In genomic region chr15:99527629-99528353, GRCm38 (mm10) we compare ENCODE assay signal across 8 mouse cellular contexts. TPM values are rescaled to one million over a fixed set of nuclear protein-coding genes. Genes with fewer than 3 reads are reported as not detected.
DNase-seq lines count a peak whose midpoint lies in the region; ATAC-seq and TF ChIP-seq lines count a peak whose summit lies in the region.

Gene Faim2, minus strand, starts transcription at chr15:99528165.

- peak within 1 kb of the TSS; percentile 21 for H3K4me3 ChIP-seq in forebrain, embryonic 11.5 days (ENCODE audit: low read depth, low read length)
- H3K4me3 ChIP-seq in neural tube, embryonic 11.5 days (ENCODE audit: low read depth, low read length) = no peak within 1 kb of the TSS

- DNase-seq in ES-CJ7 (ENCODE audit: low read depth, low spot score) = peak; percentile 56
- peak; percentile 88 for DNase-seq in brain, embryonic 14.5 days (ENCODE audit: low read depth)
- peak; percentile 72 for DNase-seq in forebrain, embryonic 11.5 days (ENCODE audit: low spot score)
- DNase-seq in layer of hippocampus, adult 9-11 months = peak; percentile 73
- DNase-seq in neural tube, embryonic 11.5 days (ENCODE audit: low spot score) = peak; percentile 71
- DNase-seq in natural killer cell, adult 2 months (ENCODE audit: low spot score in 2 of 2) = no peak
- no peak for DNase-seq in thymus, postnatal 4 days
- no peak for DNase-seq in ovary, postnatal 14 days (ENCODE audit: low spot score)

- H3K4me2 ChIP-seq in forebrain, embryonic 11.5 days (ENCODE audit: low read depth, low read length, severe bottlenecking) = peak within 1 kb of the TSS; percentile 41
- H3K4me2 ChIP-seq in neural tube, embryonic 11.5 days (ENCODE audit: low read depth) = peak within 1 kb of the TSS; percentile 38

- 10% methylated on average over 21 of the region's 27 CpGs for WGBS in forebrain, embryonic 11.5 days
- 21% methylated on average over 22 of the region's 27 CpGs for WGBS in neural tube, embryonic 11.5 days

- peak; percentile 14; the same call in 1 of the 2 replicates for TF ChIP-seq CTCF in brain, embryonic 14.5 days (IDR thresholded peaks at IDR 0.05; ENCODE audit: borderline replicate concordance, extremely low read depth, insufficient read depth, insufficient read length)

- H3K36me3 ChIP-seq in forebrain, embryonic 11.5 days (ENCODE audit: control insufficient read depth, insufficient read depth, low read length) = no peaks in the 10 kb centered on the region
- H3K36me3 ChIP-seq in neural tube, embryonic 11.5 days (ENCODE audit: control insufficient read depth, insufficient read depth, low read length) = no peaks in the 10 kb centered on the region

- TF ChIP-seq POLR2A in brain, embryonic 14.5 days (IDR thresholded peaks at IDR 0.05; ENCODE audit: borderline replicate concordance, extremely low read depth, insufficient read depth, insufficient read length, poor library complexity, severe bottlenecking) = no peak

- H3K27ac ChIP-seq in forebrain, embryonic 11.5 days (ENCODE audit: low read depth, low read length) = no peak within 1 kb of the TSS
- H3K27ac ChIP-seq in neural tube, embryonic 11.5 days (ENCODE audit: low read depth, low read length) = no peak within 1 kb of the TSS

- H3K27me3 ChIP-seq in forebrain, embryonic 11.5 days (ENCODE audit: control insufficient read depth, insufficient read depth, low read length) = no peaks in the 10 kb centered on the region
- peaks cover 5% of the 10 kb centered on the region; the same call in 1 of the 2 replicates for H3K27me3 ChIP-seq in neural tube, embryonic 11.5 days (ENCODE audit: control insufficient read depth, insufficient read depth, low read length)

- peaks cover 7% of the 10 kb centered on the region; the same call in 1 of the 2 replicates for H3K4me1 ChIP-seq in forebrain, embryonic 11.5 days (replicated peaks; ENCODE audit: control insufficient read depth, insufficient read depth, low read length)
- no peaks in the 10 kb centered on the region for H3K4me1 ChIP-seq in neural tube, embryonic 11.5 days (ENCODE audit: control insufficient read depth, insufficient read depth, low read length)

- no peaks in the 10 kb centered on the region for H3K9me3 ChIP-seq in forebrain, embryonic 11.5 days (ENCODE audit: control insufficient read depth, low read length)
- H3K9me3 ChIP-seq in neural tube, embryonic 11.5 days (ENCODE audit: control insufficient read depth, low read length) = no peaks in the 10 kb centered on the region

- peak within 1 kb of the TSS; percentile 58 for H3K9ac ChIP-seq in forebrain, embryonic 11.5 days (ENCODE audit: low read length)
- peak within 1 kb of the TSS; percentile 26 for H3K9ac ChIP-seq in neural tube, embryonic 11.5 days (ENCODE audit: low read length)

- no peak for ATAC-seq in forebrain, embryonic 11.5 days (replicated peaks; ENCODE audit: low FRiP score)
- ATAC-seq in neural tube, embryonic 11.5 days (ENCODE audit: insufficient read depth, low FRiP score, low TSS enrichment) = no peak; the same call in 1 of the 2 replicates

RNA-seq across cellular contexts. Expression of gene Faim2, which starts in this region (rescaled TPM):
- polyA plus RNA-seq in brain, embryonic 14.5 days (2012; rRNA removed) = 8.3 and 15.7 TPM in 2 replicates
- 0.21 and 0.95 TPM in 2 replicates for polyA plus RNA-seq in forebrain, embryonic 11.5 days (2014; fragmentation: Nextera tagmentation; extraction: Ambion mirVana)
- polyA plus RNA-seq in neural tube, embryonic 11.5 days (2014; fragmentation: Nextera tagmentation; extraction: Ambion mirVana) = 1.5 and 2.3 TPM in 2 replicates

Comparison
In these comparisons a context has a peak if more than half of its experiments do, and no peak if none do; other contexts are left out.
1. Peak in DNase-seq, H3K4me3 ChIP-seq, H3K9ac ChIP-seq and H3K4me2 ChIP-seq in forebrain, embryonic 11.5 days; RNA of the gene not detected or under 1 TPM.
2. DNase-seq: peak in ES-CJ7 (single experiment), brain, embryonic 14.5 days (single experiment), layer of hippocampus, adult 9-11 months (single experiment) and neural tube, embryonic 11.5 days (single experiment); none in natural killer cell, adult 2 months (0 of 2), thymus, postnatal 4 days (single experiment) and ovary, postnatal 14 days (single experiment).